Mouse (Mus musculus) MEL (cell line): ENCODE data around the gene Rhob. TPM values are rescaled to one million over a fixed set of nuclear protein-coding genes. Genes with fewer than 3 reads are reported as not detected.

Experiments
- DNase-seq: peaks from one replicate; pipeline ENCODE4 v3.0.0; 2011; ENCODE audit warnings: low read depth, low spot score
- H3K27ac ChIP-seq: 2 replicates; pipeline ENCODE4 v1.5.1; 2012; ENCODE audit warnings: low read depth, mild to moderate bottlenecking, control low read depth, low read length, moderate library complexity; ENCODE audit not compliant: control insufficient read depth
- H3K27me3 ChIP-seq, 2 experiments: fragments of 150-350 bp in 1 of 2; sonication (generic) in 1 of 2; 2 replicates each; pipeline ENCODE4 v1.6.1; 2012; ENCODE audit warnings: low read length in 2 of 2, mild to moderate bottlenecking in 2 of 2, improper control_type of control experiment in 1 of 2, moderate library complexity in 1 of 2; ENCODE audit not compliant: insufficient read depth in 2 of 2, control insufficient read depth in 1 of 2
- H3K36me3 ChIP-seq, 2 experiments: 2 replicates each; pipeline ENCODE4 v1.6.1; 2012 to 2014; ENCODE audit warnings: low read length in 2 of 2, improper control_type of control experiment in 1 of 2, inconsistent platforms in 1 of 2, mild to moderate bottlenecking in 1 of 2; ENCODE audit not compliant: insufficient read depth in 2 of 2, control insufficient read depth in 1 of 2
- H3K4me1 ChIP-seq, 2 experiments: fragments of 150-350 bp in 1 of 2; sonication (generic) in 1 of 2; 2 replicates each; pipeline ENCODE4 v1.6.1; 2012; ENCODE audit warnings: low read length in 2 of 2, improper control_type of control experiment in 1 of 2, mild to moderate bottlenecking in 1 of 2; ENCODE audit not compliant: insufficient read depth in 2 of 2, control insufficient read depth in 1 of 2
- H3K4me3 ChIP-seq, 2 experiments: fragments of 150-350 bp in 1 of 2; sonication (generic) in 1 of 2; 2 replicates each; pipeline ENCODE4 v1.5.1; 2012; ENCODE audit warnings: low read depth in 2 of 2, low read length in 2 of 2, mild to moderate bottlenecking in 2 of 2, moderate library complexity in 2 of 2, control low read depth in 1 of 2, improper control_type of control experiment in 1 of 2; ENCODE audit not compliant: control insufficient read depth in 1 of 2, insufficient read depth in 1 of 2
- H3K79me2 ChIP-seq: 2 replicates; pipeline ENCODE4 v1.6.1; 2012; ENCODE audit warnings: mild to moderate bottlenecking, low read length, moderate library complexity; ENCODE audit not compliant: control insufficient read depth, poor library complexity, insufficient read depth
- H3K9ac ChIP-seq: 2 replicates; pipeline ENCODE4 v1.6.1; 2012; ENCODE audit warnings: low read depth, mild to moderate bottlenecking, control low read depth, low read length, moderate library complexity; ENCODE audit not compliant: control insufficient read depth, poor library complexity, severe bottlenecking
- H3K9me3 ChIP-seq: fragments of 150-350 bp; sonication (generic); replicated peaks from 2 replicates; pipeline ENCODE4 v1.6.1; 2012; ENCODE audit warnings: mild to moderate bottlenecking, low read length, improper control_type of control experiment, moderate library complexity; ENCODE audit not compliant: insufficient read depth
- E2F4 ChIP-seq: IDR thresholded peaks from 2 replicates; pipeline ENCODE4 v1.6.1; 2011; ENCODE audit warnings: low read depth, low read length, improper control_type of control experiment, borderline replicate concordance
- ELF1 ChIP-seq: IDR thresholded peaks from 2 replicates; pipeline ENCODE4 v1.6.1; 2014; ENCODE audit warnings: low read depth, mild to moderate bottlenecking, inconsistent platforms, low read length, improper control_type of control experiment, moderate library complexity
- EP300 ChIP-seq, 2 experiments: IDR thresholded peaks; 2 replicates each; pipeline ENCODE4 v1.6.1; 2011; ENCODE audit warnings: improper control_type of control experiment in 2 of 2, low read length in 2 of 2, low read depth in 1 of 2, mild to moderate bottlenecking in 1 of 2
- ETS1 ChIP-seq: IDR thresholded peaks from 2 replicates; pipeline ENCODE4 v1.6.1; 2012; ENCODE audit warnings: low read depth, mild to moderate bottlenecking, inconsistent platforms, low read length, improper control_type of control experiment, moderate library complexity
- JUND ChIP-seq: IDR thresholded peaks from 2 replicates; pipeline ENCODE4 v1.6.1; 2011; ENCODE audit warnings: low read depth, mild to moderate bottlenecking, improper control_type of control experiment, low read length
- KAT2A ChIP-seq: conservative IDR thresholded peaks from 2 replicates; pipeline ENCODE4 v1.6.1; 2012; ENCODE audit warnings: low read depth, low read length, improper control_type of control experiment, inconsistent platforms
- MAFK ChIP-seq: IDR thresholded peaks from 2 replicates; pipeline ENCODE4 v1.6.1; 2011; ENCODE audit warnings: low read depth, mild to moderate bottlenecking, low read length, improper control_type of control experiment, borderline replicate concordance
- MEF2A ChIP-seq: IDR thresholded peaks from 2 replicates; pipeline ENCODE4 v1.6.1; 2014; ENCODE audit warnings: low read depth, mild to moderate bottlenecking, inconsistent platforms, low read length, improper control_type of control experiment; ENCODE audit not compliant: poor library complexity, insufficient replicate concordance, severe bottlenecking; ENCODE audit errors: extremely low read depth
- MYB ChIP-seq: IDR thresholded peaks from 2 replicates; pipeline ENCODE4 v1.6.1; 2011; ENCODE audit warnings: mild to moderate bottlenecking, low read depth, low read length, improper control_type of control experiment
- POLR2A ChIP-seq, 2 experiments: IDR thresholded peaks; 2 replicates each; pipeline ENCODE4 v1.6.1; 2011 to 2012; ENCODE audit warnings: low read length in 2 of 2, mild to moderate bottlenecking in 2 of 2, control low read depth in 1 of 2, improper control_type of control experiment in 1 of 2, low read depth in 1 of 2, moderate library complexity in 1 of 2; ENCODE audit not compliant: control insufficient read depth in 1 of 2, insufficient read depth in 1 of 2, poor library complexity in 1 of 2
- SMC3 ChIP-seq: IDR thresholded peaks from 2 replicates; pipeline ENCODE4 v1.6.1; 2011; ENCODE audit warnings: low read depth, low read length, improper control_type of control experiment
- USF1 ChIP-seq: IDR thresholded peaks from 2 replicates; pipeline ENCODE4 v1.6.1; 2014; ENCODE audit warnings: low read depth, mild to moderate bottlenecking, inconsistent platforms, low read length, improper control_type of control experiment, moderate library complexity
- USF2 ChIP-seq, 2 experiments: IDR thresholded peaks; 2 replicates each; pipeline ENCODE4 v1.6.1; 2011 to 2012; ENCODE audit warnings: improper control_type of control experiment in 2 of 2, low read length in 2 of 2, borderline replicate concordance in 1 of 2, inconsistent platforms in 1 of 2, low read depth in 1 of 2, mild to moderate bottlenecking in 1 of 2; ENCODE audit not compliant: insufficient read depth in 1 of 2
- ZMIZ1 ChIP-seq: IDR thresholded peaks from 2 replicates; pipeline ENCODE4 v1.6.1; 2012; ENCODE audit warnings: low read depth, mild to moderate bottlenecking, inconsistent platforms, low read length, improper control_type of control experiment, moderate library complexity
- polyA plus RNA-seq, 2 experiments: library from polyadenylated mRNA; stranded (reverse) in 1 of 2; unstranded in 1 of 2; fragments of >175 nt in 1 of 2; fragments of >200 nt in 1 of 2; gene quantifications; 2 replicates each; pipeline versions ENCODE4 v1.2.1 to v1.2.4; 2012; ENCODE audit warnings: low replicate concordance in 2 of 2, low read depth in 1 of 2; ENCODE audit not compliant: insufficient read length in 2 of 2, insufficient read depth in 1 of 2, missing spikeins in 1 of 2
- total RNA-seq: library from RNA; depleted of rRNA; stranded (reverse); fragments of 300-350 nt; gene quantifications from 2 replicates; pipeline ENCODE4 v1.2.3, GENCODE M21; 2012

Gene Rhob
- total and polyA plus RNA-seq, 3 experiments, result 1.8 to 6.0 TPM; not detected in 1

DNA sequence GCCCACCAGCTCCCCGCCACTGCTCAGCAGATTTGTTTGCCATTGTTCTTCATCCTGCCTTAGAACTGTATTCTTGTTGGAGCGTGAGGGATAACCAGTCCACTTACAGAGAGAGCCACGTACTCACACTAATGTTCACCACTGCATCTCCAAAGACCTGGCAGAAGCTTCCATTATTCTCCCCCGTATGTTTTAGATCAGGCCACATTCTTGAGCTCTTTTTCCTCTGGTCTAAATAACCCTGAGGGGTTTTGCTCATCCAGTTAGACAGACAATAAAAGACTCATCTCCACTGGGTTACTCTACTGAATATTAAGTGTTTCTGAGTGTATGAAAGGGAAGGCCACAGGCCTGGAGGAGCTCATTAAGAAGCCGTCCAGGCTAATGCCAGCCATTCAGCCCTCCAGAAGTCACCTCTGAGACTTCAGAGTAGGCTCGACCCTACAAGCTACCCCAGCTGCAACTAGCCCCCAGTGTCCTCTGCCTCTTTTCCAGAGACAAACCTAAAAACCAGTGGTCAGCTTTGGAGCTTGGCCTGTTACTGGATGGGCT is 24.9 kb downstream of the Rhob start:
- Histone ChIP-seq H3K79me2 (no peaks in the 10 kb centered on the region), H3K9me3 (no peaks in the 10 kb centered on the region), H3K27me3 (peaks cover 0 to 1% of the 10 kb centered on the region in 2 experiments; a peak in 2 of 4 replicates), H3K9ac (no peak overlapping the region), H3K27ac (no peak overlapping the region), H3K4me1 (no peaks in the 10 kb centered on the region), H3K4me3 (no peak overlapping the region), H3K36me3 (no peaks in the 10 kb centered on the region)
- DNase-seq, result no peak
- TF ChIP-seq MYB (no peak), ELF1 (no peak), POLR2A (IDR thresholded peaks at IDR 0.05; ENCODE audit: control insufficient read depth in 1 of 2, insufficient read depth in 1 of 2, low read depth in 1 of 2, low read length in 2 of 2, poor library complexity in 1 of 2) (no peak), ETS1 (no peak), KAT2A (no peak), SMC3 (no peak)

DNA sequence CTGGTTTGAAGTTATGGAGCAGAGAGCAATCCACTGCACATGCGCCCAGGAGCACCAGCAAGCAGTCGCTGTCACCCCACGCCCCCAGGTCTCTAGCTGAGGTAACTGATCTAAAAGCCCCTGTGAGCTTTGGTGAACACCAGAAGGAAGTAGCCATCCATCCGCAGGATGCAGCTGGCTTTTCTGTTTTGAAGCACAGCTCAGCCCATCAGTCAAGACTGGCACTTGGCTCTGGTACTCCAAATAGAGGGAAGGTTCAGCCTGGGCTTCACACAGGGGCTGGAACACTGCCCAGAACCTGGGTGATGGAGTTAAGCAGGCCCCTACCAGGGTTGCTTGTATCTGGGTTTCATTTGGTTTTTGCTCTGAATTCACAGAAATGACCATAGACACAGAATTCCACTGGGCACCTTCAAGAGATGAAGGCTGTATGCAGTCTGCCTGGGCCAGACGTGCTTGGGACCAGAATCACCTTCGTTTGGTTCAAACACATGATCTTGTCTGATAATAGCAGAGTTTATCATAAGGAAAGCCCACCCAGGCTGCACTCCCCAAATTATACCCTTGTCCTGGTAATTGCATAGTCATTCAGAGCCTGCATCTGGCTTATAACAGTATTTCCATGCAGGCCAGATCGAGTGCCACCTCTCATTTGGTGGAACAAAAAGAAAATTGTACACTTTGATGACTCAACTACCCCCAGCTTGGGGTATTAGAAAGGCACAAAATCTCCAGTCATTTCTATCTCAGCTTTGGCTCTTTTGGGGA is 27.0 kb downstream of the Rhob start:
- Histone ChIP-seq H3K27ac (no peak overlapping the region), H3K36me3 (no peaks in the 10 kb centered on the region), H3K9me3 (no peaks in the 10 kb centered on the region), H3K9ac (no peak overlapping the region), H3K79me2 (no peaks in the 10 kb centered on the region), H3K4me1 (no peaks in the 10 kb centered on the region), H3K27me3 (no peaks in the 10 kb centered on the region; a peak in 2 of 4 replicates), H3K4me3 (no peak overlapping the region)
- no peak for DNase-seq
- TF ChIP-seq SMC3, result no peak
- no peak for TF ChIP-seq JUND
- no peak for TF ChIP-seq ZMIZ1
- no peak for TF ChIP-seq E2F4
- no peak for TF ChIP-seq MEF2A
- no peak for TF ChIP-seq MAFK
- no peak for TF ChIP-seq USF1
- no peak for TF ChIP-seq EP300 (IDR thresholded peaks at IDR 0.05; ENCODE audit: low read depth in 1 of 2, low read length in 2 of 2)
- TF ChIP-seq USF2 (IDR thresholded peaks at IDR 0.05; ENCODE audit: borderline replicate concordance in 1 of 2, insufficient read depth in 1 of 2, low read depth in 1 of 2, low read length in 2 of 2), result no peak
